Mouse (Mus musculus) liver, postnatal 0 days (tissue): ENCODE results near the gene Serpinb1c.

Experiments used
- CTCF ChIP-seq: sonication (generic); IDR thresholded peaks from 2 replicates; pipeline ENCODE4 v1.5.1; 2016; ENCODE audit warnings: antibody characterized with exemption, low read depth
- EP300 ChIP-seq: IDR thresholded peaks from 2 replicates; pipeline ENCODE4 v1.6.1; 2016; ENCODE audit warnings: antibody characterized with exemption, low read depth, mild to moderate bottlenecking

DNA sequence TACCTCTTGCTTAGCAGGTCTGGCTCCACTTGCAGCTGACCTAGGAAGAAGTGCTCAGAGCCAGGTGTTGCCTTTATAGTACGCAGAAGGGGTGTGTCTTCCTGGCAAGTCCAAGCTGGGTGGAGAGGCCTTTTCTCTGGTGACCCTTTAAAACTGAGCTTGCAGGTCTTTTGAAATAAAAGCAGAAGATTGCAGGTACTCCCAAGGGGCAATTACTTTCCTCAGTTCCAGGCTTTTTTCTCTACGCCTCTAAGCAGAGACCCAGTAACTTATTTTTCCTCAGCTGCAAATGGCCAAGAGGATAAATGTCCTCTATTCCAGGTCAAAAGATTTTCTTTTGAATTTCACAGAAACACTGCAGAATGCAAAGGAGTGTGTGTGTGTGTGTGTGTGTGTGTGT is at the start of gene Serpinb1c:
- TF ChIP-seq CTCF (no peak), EP300 (no peak)
